Mouse (Mus musculus) C2C12 (cell line): ENCODE results near the gene Itgae. TPM values are rescaled to one million over a fixed set of nuclear protein-coding genes. Genes with fewer than 3 reads are reported as not detected.

Experiments
- H3K27me3 ChIP-seq: one replicate; pipeline ENCODE4 v1.6.1; 2011; ENCODE audit not compliant: control insufficient read depth, insufficient read depth, insufficient read length
- H3K36me3 ChIP-seq: one replicate; pipeline ENCODE4 v1.6.1; 2011; ENCODE audit not compliant: control insufficient read depth, insufficient read depth
- H3K4me3 ChIP-seq: one replicate; pipeline ENCODE4 v1.5.1; 2011; ENCODE audit warnings: mild to moderate bottlenecking, control low read depth; ENCODE audit not compliant: poor library complexity, insufficient read depth, severe bottlenecking
- H3K79me2 ChIP-seq: one replicate; pipeline ENCODE4 v1.6.1; 2011; ENCODE audit not compliant: control insufficient read depth, insufficient read depth
- H3K79me3 ChIP-seq: one replicate; pipeline ENCODE4 v1.6.1; 2011; ENCODE audit warnings: low read depth, control low read depth
- H3ac ChIP-seq: one replicate; pipeline ENCODE3; 2011; ENCODE audit warnings: low read depth; ENCODE audit not compliant: control insufficient read depth, insufficient read length
- CEBPB ChIP-seq: IDR thresholded peaks from one replicate; pipeline ENCODE4 v1.6.1; 2011; ENCODE audit warnings: low read depth, mild to moderate bottlenecking, control low read depth, moderate library complexity
- CTCF ChIP-seq: IDR thresholded peaks from one replicate; pipeline ENCODE4 v1.5.1; 2011; ENCODE audit not compliant: control insufficient read depth, insufficient read depth, insufficient read length
- FOSL1 ChIP-seq: IDR thresholded peaks from one replicate; pipeline ENCODE4 v1.8.0; 2011; ENCODE audit warnings: mild to moderate bottlenecking, low read length; ENCODE audit not compliant: poor library complexity, insufficient read depth, severe bottlenecking
- MAX ChIP-seq: IDR thresholded peaks from one replicate; pipeline ENCODE4 v1.6.1; 2011; ENCODE audit warnings: mild to moderate bottlenecking, control low read depth
- MYOD1 ChIP-seq: IDR thresholded peaks from one replicate; pipeline ENCODE4 v1.6.1; 2011; ENCODE audit warnings: low read depth; ENCODE audit not compliant: control insufficient read depth, insufficient read length
- MYOG ChIP-seq: IDR thresholded peaks from one replicate; pipeline ENCODE4 v1.6.1; 2011; ENCODE audit not compliant: control insufficient read depth, insufficient read length; ENCODE audit errors: extremely low read depth
- USF1 ChIP-seq: IDR thresholded peaks from one replicate; pipeline ENCODE4 v1.6.1; 2011; ENCODE audit warnings: low read depth, mild to moderate bottlenecking, control low read depth, moderate library complexity
- polyA plus RNA-seq: library from polyadenylated mRNA; unstranded; fragments of >200 nt; fragmentation: generic; extraction: Trizol; gene quantifications from one replicate; pipeline ENCODE4 v1.2.1, GENCODE M21; 2012; ENCODE audit warnings: missing spikeins

The Itgae gene
- polyA plus RNA-seq, 1 experiment, result 0.05 TPM

GRCm38 (mm10) chr11:73168576-73168975, 78.2 kb downstream of the Itgae start:
- H3K27me3 ChIP-seq, result no peaks in the 10 kb centered on the region
- peaks cover 26% of the 10 kb centered on the region for H3K79me2 ChIP-seq
- peaks cover 15% of the 10 kb centered on the region for H3K36me3 ChIP-seq
- H3K79me3 ChIP-seq, result peaks cover 20% of the 10 kb centered on the region
- H3ac ChIP-seq, result no peak overlapping the region
- no peak overlapping the region for H3K4me3 ChIP-seq
- no peak for TF ChIP-seq USF1
- TF ChIP-seq CTCF, result no peak
- TF ChIP-seq MYOG, result no peak
- TF ChIP-seq MYOD1, result no peak
- no peak for TF ChIP-seq FOSL1

GRCm38 (mm10) chr11:73169231-73169630, 78.8 kb downstream of the Itgae start:
- Histone ChIP-seq H3K27me3 (no peaks in the 10 kb centered on the region), H3K36me3 (peaks cover 22% of the 10 kb centered on the region), H3ac (no peak overlapping the region), H3K79me3 (peaks cover 25% of the 10 kb centered on the region), H3K79me2 (peaks cover 33% of the 10 kb centered on the region), H3K4me3 (no peak overlapping the region)
- TF ChIP-seq MYOD1 (no peak), FOSL1 (no peak), CTCF (peak; percentile 34)

- TF ChIP-seq FOSL1, result no peak
- H3K4me3 ChIP-seq, result no peak overlapping the region
- peaks cover 62% of the 10 kb centered on the region for H3K79me2 ChIP-seq
- H3ac ChIP-seq, result no peak overlapping the region
- no peaks in the 10 kb centered on the region for H3K27me3 ChIP-seq
- peaks cover 49% of the 10 kb centered on the region for H3K79me3 ChIP-seq
- H3K36me3 ChIP-seq, result peaks cover 35% of the 10 kb centered on the region
Observed at GRCm38 (mm10) chr11:73172186-73172585, 81.8 kb downstream of the Itgae start.

GRCm38 (mm10) chr11:73175612-73176011, 85.2 kb downstream of the Itgae start:
- peaks cover 76% of the 10 kb centered on the region for H3K79me3 ChIP-seq
- peaks cover 97% of the 10 kb centered on the region for H3K79me2 ChIP-seq
- H3K27me3 ChIP-seq, result no peaks in the 10 kb centered on the region
- peaks cover 46% of the 10 kb centered on the region for H3K36me3 ChIP-seq
- H3K4me3 ChIP-seq, result peak overlapping the region; percentile 99
- peak overlapping the region; percentile 100 for H3ac ChIP-seq
- TF ChIP-seq USF1 (no peak), MYOG (no peak), CTCF (no peak), CEBPB (no peak), FOSL1 (no peak), MYOD1 (no peak), MAX (no peak)

GRCm38 (mm10) chr11:73176186-73176585, 85.8 kb downstream of the Itgae start:
- H3K36me3 ChIP-seq, result peaks cover 45% of the 10 kb centered on the region
- TF ChIP-seq CTCF (no peak), USF1 (no peak), MAX (peak; percentile 8), FOSL1 (no peak), MYOG (no peak), MYOD1 (no peak)
- peaks cover 98% of the 10 kb centered on the region for H3K79me2 ChIP-seq
- peak overlapping the region; percentile 100 for H3ac ChIP-seq
- H3K79me3 ChIP-seq, result peaks cover 76% of the 10 kb centered on the region
- no peaks in the 10 kb centered on the region for H3K27me3 ChIP-seq
- peak overlapping the region; percentile 99 for H3K4me3 ChIP-seq

GRCm38 (mm10) chr11:73176608-73177508, 86.5 kb downstream of the Itgae start, which contains the start of the genes Emc6 and Tax1bp3:
Gene Emc6 (minus strand): TSS chr11:73177037.
Gene Tax1bp3 (plus strand): TSS chr11:73177083.
- Histone ChIP-seq H3K79me2 (peaks cover 92% of the 10 kb centered on the region), H3K36me3 (peaks cover 41% of the 10 kb centered on the region), H3K27me3 (no peaks in the 10 kb centered on the region), H3ac (peak within 1 kb of the TSS; percentile 100), H3K79me3 (peaks cover 73% of the 10 kb centered on the region), H3K4me3 (peak within 1 kb of the TSS; percentile 99)
- peak; percentile 41 for TF ChIP-seq MAX
- TF ChIP-seq FOSL1, result no peak
